Mouse (Mus musculus) ovary, adult 18-20 months (tissue): ENCODE measurements around the gene Lnpep.
"Not testable (repeated sequence)": the region's sequence is repeated elsewhere in the genome, so short reads cannot be mapped to it uniquely, and the experiment has no call there.

Experiments used
- DNase-seq: peaks from one replicate; pipeline ENCODE4 v3.0.0; 2022; ENCODE audit warnings: low spot score, mixed read lengths

The Lnpep gene

DNA sequence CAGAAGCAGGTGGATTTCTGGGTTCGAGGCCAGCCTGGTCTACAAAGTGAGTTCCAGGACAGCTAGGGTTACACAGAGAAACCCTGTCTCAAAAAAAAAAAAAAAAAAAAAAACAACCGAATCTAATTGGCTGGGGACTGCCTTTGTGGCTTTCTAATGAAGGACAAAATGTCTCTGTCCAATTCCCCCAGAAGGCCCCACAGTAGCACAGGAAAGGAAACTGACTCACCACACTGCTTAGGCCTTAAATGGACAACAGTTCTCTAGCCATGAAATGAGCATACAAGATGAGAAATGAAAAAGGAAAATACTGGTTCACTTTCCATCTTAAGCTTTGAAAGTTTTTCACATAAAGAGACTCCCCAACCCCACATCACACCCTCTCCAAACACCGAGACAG is 15.3 kb downstream of the Lnpep start:
- no peak for DNase-seq

DNA sequence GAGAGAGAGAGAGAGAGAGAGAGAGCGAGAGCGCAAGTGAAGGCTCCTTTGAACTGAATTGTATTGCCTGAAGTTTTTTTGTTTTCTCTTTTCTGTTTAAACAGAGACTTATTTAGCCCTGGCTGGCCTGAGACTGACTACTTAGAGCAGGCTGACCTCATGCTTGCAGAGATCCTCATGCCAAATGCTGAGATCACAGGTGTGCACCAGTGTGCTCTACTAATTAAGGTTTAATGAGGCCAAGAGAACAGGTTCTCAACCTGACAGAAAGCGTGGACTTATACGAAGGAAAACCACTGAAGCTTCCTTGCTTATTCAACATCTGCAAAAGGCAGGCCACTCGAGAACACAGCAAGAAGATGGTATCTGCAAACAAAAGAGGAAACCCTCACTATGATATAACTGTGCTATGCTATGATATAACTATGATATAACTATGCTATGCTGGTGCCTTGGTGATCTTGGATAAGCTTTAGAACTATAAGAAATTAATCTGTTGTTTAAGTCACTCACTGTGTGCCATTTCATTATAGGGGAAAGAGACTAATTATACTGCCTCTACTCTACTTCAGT is 16.3 kb downstream of the Lnpep start:
- DNase-seq = no peak

- DNase-seq = no peak
These were observed 20.3 kb downstream of the Lnpep start for GRCm38 (mm10) chr17:17604554-17604953.

DNA sequence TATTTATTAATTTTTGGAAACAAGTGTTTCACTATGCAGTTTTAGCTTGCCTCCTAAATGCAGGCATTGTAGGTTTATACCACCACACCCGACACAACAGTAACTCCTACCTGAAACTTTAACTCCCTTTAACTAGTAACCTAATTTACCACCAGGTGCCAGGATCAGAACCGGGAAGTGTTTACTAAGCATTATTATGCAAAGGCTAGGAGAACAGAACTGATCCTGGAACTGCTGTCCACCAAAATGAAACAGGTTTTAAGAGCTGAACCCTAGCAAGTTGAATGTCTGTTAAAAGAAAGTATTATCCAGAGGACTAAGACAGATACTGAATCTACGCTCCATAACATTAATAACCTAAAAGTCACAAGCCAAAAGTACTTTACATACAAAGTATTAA is 21.2 kb downstream of the Lnpep start:
- no peak for DNase-seq

- no peak for DNase-seq
These were observed 22.1 kb downstream of the Lnpep start for GRCm38 (mm10) chr17:17602786-17603185.

DNA sequence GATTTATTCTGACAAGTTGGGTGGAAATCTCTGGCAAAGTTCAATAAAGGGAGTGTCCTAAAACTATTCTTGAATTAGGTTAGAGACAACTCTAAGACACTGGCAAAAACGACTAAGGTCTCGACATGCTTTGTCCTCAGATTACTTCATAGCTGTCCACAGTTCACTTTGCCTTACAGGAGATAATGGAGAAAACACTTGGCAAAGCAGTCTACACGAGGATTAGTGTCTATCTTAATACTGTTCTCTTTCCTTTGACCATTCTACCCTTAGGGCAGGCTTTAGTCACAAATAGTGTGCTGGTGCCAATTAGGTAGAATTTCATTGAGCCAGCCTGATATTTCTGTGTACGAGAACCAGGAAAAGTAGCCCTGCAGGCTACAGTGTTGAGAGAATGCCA is 22.5 kb downstream of the Lnpep start:
- DNase-seq = no peak

- DNase-seq = peak; percentile 92
These were observed 24.0 kb downstream of the Lnpep start for GRCm38 (mm10) chr17:17600804-17601252.

DNA sequence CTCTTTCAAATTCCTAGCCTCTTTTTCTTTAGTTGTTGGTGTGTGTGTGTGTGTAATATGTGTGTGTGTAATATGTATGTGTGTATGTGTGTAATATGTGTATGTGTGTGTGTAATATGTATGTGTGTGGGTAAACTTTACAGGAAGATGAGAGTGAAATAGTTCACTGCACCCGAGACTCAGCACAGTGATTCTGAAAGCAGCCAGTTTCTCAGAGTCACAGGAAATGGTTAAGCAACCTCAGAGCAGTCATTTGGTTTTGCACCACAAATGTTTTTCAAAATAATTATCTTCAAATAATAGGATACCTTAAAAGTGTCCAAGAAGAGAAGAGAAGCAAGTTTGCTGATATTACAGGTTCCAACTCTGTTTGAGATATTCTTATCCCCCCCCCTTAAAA is 24.8 kb downstream of the Lnpep start:
- DNase-seq = no peak

DNA sequence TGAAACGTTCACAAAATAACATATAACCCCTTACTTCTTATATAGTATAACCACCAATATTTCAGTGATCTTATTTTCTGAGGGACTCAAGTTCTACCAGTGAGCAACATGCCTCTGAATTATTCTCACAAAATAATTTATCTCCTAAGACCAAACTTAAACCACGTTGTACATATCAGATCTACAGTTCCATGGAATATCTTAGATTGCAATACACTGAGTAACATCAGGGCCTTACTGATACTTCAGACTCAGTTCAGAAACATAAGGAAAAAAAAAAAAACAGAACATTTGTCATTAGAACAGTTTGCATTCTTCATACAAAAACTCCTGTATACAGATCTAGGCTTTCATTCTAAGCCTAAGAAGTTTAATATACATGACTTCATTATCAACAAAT is 26.5 kb downstream of the Lnpep start:
- DNase-seq = no peak

- DNase-seq = no peak
These were observed 31.9 kb downstream of the Lnpep start for GRCm38 (mm10) chr17:17592926-17593325.

GRCm38 (mm10) chr17:17587333-17588047 is 37.4 kb downstream of the Lnpep start:
- DNase-seq = no peak

GRCm38 (mm10) chr17:17585115-17585514 is 39.7 kb downstream of the Lnpep start:
- no peak for DNase-seq

DNA sequence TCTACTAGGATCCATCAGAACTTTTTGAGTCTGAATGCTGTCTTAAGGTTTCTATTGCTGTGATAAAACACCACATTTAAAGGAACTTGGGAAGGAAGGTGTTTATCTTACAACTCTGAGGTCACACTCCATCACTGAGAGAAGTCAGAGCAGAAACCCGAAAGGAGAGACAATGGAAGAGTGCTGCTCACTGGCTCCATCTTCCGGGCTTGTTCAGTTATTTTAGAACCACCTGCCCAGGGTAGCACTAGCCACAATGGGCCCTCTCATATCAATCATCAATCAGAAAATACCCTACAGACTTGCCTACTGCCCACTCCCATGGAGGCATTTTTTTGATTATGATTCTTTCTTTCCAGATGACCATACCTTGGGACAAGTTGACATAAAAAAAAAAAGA is 41.0 kb downstream of the Lnpep start:
- no peak for DNase-seq

GRCm38 (mm10) chr17:17581234-17581633 is 43.6 kb downstream of the Lnpep start:
- no peak for DNase-seq

DNA sequence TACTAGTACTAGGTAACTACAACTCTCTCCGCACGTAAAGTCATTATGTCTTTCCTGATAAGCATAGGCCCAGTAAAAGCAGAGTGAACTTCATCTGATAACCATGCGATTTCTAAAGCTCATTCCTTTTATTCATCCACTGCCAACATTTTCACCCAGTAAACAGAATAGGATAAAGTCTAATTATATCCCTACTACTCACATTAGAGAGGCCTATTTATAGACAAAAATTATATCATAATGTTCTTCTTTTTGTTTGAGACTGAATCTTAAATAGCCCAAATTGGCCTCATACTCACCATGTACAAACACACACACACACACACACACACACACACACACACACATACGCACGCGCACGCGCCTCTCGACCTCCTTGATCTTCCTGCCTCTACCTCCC is 48.5 kb downstream of the Lnpep start:
- DNase-seq = no peak

DNA sequence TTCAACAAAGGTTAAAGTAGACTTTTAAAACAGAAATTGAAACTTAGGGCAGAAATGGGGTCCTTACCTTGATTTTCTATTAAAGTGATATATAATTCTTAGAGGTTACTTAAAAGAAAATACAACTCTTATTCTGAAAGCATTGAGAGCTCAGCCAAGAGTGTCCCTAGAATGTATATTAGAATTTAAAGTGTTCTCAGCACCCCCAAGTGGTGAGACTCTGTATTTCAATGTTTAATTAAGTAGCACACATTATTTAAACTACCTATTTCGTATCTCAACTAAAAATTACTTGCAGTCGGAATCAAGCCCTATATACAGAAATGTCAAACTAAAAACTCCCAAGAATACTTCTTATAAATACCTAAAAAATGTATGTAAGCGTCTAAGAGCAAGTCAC is 57.8 kb downstream of the Lnpep start:
- no peak for DNase-seq

- no peak for DNase-seq
These were observed 75.9 kb downstream of the Lnpep start for GRCm38 (mm10) chr17:17548958-17549357.

DNA sequence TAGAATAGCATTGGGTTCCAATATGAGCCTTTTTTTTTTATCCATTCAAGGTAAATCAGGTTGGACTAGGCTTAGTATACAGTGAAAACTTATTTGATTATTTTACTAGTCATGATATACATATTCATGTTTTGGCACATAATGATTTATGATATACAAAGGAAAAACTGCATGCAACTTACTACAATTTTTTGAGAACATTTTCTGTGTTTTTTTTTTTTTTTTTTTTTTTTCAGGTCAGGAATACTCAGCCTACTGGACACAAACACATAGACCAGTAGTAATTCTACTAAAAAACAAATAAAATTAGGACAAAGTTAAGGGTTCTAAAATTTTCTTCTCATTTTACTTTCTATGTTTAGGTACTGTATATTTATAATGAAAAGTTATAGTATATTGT is 93.5 kb downstream of the Lnpep start:
- DNase-seq = no peak

DNA sequence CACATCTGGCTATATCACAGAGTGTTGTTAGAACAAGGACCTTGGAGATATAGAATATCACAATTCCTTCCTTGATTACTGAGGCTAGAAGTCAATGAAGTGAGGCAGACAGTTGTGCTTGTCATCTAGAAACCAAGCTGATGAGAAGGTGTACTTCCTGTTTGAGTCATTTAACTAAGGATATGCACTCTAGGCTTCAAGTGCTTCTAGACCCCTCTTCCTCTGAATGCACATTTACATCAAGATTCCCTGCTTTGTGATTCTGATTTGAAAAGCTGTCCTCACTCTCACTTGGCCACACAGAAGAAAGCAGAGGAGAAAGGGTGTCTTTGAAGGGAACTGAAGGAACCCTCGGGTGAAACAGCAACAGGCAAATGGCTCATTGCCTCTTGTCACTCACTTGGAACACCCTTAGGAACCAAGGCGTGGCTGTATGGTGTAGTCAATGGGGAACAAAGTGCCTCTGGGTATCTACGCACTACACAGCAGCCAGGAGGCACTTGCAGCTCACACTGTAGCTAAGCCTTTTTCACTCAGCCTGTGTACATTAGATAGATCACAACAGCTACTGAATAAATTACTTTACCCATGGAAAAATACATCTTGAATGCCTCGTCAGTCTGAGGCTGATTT is 108.3 kb downstream of the Lnpep start:
- DNase-seq = no peak

GRCm38 (mm10) chr17:17506677-17507076 is 118.2 kb downstream of the Lnpep start:
- no peak for DNase-seq

GRCm38 (mm10) chr17:17499278-17499677 is 125.6 kb downstream of the Lnpep start:
- DNase-seq = no peak

DNA sequence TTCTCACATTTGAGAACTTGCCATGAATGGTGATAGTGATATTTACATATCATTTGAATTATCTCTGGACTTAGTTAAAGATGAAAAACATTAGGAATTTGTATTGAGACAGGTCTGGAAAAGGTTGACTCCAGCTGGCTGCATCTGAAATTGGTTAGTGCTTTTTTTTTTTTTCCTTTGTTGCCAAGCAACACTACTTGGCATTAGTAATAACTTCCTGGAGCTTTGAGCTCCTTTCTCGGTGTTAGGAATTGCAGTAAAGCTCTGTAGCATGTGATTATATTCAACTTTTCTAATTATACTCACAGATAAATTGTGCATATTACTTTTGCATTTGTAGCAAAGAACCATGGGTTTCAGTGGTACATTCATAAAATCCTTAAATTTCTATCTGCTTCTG is 126.0 kb downstream of the Lnpep start:
- DNase-seq = no peak

GRCm38 (mm10) chr17:17496730-17497129 is 128.1 kb downstream of the Lnpep start:
- DNase-seq = no peak

DNA sequence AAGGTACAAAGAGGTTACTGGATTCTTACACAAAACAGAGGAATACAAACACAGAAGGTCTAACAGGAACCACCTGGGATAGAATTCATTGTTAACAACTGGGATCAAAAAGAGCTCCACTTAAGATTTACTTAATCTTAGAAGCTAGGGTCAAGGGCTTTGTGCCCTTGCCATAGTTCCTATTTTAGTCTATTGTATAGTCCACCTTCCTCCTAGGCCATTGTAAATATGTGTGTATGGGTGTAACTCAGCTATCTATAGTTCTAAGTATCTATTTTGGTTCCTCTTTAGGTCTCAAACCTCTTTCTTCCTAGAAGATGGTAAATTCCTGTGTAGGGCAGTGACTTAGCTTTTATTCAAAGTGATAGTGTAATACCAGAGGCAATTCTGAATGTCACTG is 128.6 kb downstream of the Lnpep start:
- not testable (repeated sequence) for DNase-seq
